Mouse (Mus musculus): ENCODE measurements around the gene Ppp2r5b.

DNA sequence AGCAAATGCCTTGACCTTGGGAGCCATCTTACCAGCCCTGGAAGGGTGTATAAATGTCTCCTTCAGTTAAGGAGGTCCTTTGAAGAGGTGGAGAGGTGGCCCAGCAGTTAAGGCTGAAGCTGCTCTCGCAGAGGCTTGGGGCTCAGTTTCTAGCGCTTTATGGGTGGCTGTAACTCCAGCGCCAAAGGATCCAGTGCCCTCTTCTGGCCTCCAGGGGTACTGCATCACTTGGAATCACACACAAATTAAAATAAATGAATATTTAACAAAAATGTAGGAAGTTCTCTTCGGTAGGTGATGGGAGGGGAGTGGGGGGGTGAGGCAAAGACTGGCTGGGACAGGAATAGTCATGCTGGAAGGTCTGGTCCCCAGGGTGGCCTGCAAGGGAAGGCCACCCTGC lies 25.3 kb upstream of the Ppp2r5b start:
- TF ChIP-seq CTCF (IDR thresholded peaks at IDR 0.05; ENCODE audit: borderline replicate concordance, extremely low read depth, insufficient read depth, insufficient read length) (peak; percentile 46; the same call in 1 of the 2 replicates), POLR2A (IDR thresholded peaks at IDR 0.05; ENCODE audit: borderline replicate concordance, extremely low read depth, insufficient read depth, insufficient read length, poor library complexity, severe bottlenecking) (no peak)

All from brain, embryonic 14.5 days (tissue).